Mouse (Mus musculus) gastrocnemius, postnatal 10 days (tissue): Measurements from ENCODE around the gene Trim63. TPM values are rescaled to one million over a fixed set of nuclear protein-coding genes. Genes with fewer than 3 reads are reported as not detected.

ENCODE experiments used
- DNase-seq: peaks from one replicate; pipeline ENCODE4 v3.0.0; 2021; ENCODE audit warnings: mixed read lengths
- total RNA-seq, 2 experiments: library from RNA; stranded (reverse); gene quantifications; 2 replicates each; pipeline ENCODE4 v1.2.3; 2021

Trim63 gene
- total RNA-seq, 2 experiments from 2014 or later, result 78.5 to 107 TPM

DNA sequence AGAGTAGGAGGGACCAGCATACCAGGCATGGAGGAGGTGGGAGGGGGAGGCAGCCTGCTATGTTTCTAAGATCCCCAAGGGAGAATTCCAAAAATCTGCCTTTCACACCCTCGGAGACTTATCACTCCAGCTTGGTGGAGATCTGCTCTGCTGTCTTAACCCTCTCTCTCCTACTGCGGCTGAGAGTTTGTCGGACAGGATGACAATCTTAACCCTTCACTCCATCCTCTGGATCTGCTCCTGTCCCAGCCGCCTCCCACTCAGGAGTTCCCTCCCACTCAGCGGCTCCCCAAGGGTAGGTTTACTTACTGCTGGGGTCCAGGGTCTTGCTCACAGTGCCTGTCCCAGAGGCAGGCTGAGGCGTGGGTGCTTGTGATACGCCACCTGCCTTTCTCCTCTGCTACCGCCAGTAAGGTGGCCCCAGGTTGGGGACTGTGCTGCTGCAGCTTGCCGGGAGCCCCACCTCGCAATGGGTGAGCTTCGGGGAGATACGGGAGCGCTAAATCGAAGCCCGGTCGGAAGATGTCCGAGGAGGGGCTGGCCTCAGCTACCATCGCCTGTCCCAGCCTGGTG, 55.8 kb downstream of the Trim63 start:
- no peak for DNase-seq

GRCm38 (mm10) chr4:134371316-134371855, 56.5 kb downstream of the Trim63 start:
- peak; percentile 30 for DNase-seq

- DNase-seq, result peak; percentile 82
These were observed 57.4 kb downstream of the Trim63 start for GRCm38 (mm10) chr4:134372294-134372747.

GRCm38 (mm10) chr4:134373295-134373694, 58.4 kb downstream of the Trim63 start:
- DNase-seq, result no peak

DNA sequence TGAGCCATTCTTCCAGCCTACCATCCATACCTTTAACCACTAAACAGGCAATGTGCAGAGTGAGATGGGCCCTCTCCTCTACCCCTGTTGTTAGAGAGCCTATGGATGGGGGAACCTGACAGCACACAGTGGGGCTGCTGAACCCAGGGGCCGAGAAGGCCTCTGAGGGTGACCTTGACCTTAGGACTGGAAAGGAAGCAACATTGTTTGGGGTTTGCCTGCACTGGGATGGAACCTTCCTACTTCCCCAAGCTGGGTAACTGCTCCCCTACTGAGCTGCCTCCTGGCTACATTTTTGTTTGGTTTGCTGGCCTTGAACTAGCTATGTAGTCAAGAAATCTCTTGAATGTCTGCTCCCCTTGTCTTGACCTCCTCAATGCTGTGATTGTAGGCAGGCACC, 59.4 kb downstream of the Trim63 start:
- no peak for DNase-seq

- DNase-seq, result no peak
These were observed 63.2 kb downstream of the Trim63 start for GRCm38 (mm10) chr4:134378089-134378615.

Other genes with a start within 250 kb of the Trim63 start
- gene Cd52, start 220.0 kb upstream of the Trim63 start, total RNA-seq, result 1 to 10 TPM in 1 of 2 experiments, under 1 TPM in 1; 0.70 to 2.1 TPM
- 1 to 10 TPM in 1 of 2 experiments, under 1 TPM in 1; 0.73 to 1.7 TPM for gene Ubxn11, start 212.6 kb upstream of the Trim63 start, total RNA-seq
- gene Sh3bgrl3, start 186.3 kb upstream of the Trim63 start, total RNA-seq, result 10 to 100 TPM; 44.9 to 59.6 TPM
- gene Cep85, start 128.0 kb upstream of the Trim63 start, total RNA-seq, result 10 to 100 TPM; 50.5 to 55.0 TPM
- gene Gm7534, start 112.1 kb upstream of the Trim63 start, total RNA-seq, result not detected
- 1 to 10 TPM in 1 of 2 experiments, not detected in 1; 1.1 TPM for gene Catsper4, start 87.7 kb upstream of the Trim63 start, total RNA-seq
- 1 to 10 TPM; 3.3 to 5.2 TPM for gene Cnksr1, start 76.7 kb upstream of the Trim63 start, total RNA-seq
- gene E130218I03Rik, start 71.5 kb upstream of the Trim63 start, total RNA-seq, result not detected
- 1 to 10 TPM; 3.4 to 4.3 TPM for gene Zfp593, start 69.5 kb upstream of the Trim63 start, total RNA-seq
- not detected for gene Gm30191, start 68.2 kb upstream of the Trim63 start, total RNA-seq
- 1 to 10 TPM; 5.1 to 6.0 TPM for gene Grrp1, start 61.0 kb upstream of the Trim63 start, total RNA-seq
- gene Pdik1l, start 27.2 kb upstream of the Trim63 start, total RNA-seq, result 1 to 10 TPM; 5.8 to 8.4 TPM
- gene Slc30a2, start 28.1 kb downstream of the Trim63 start, total RNA-seq, result under 1 TPM; 0.29 to 0.66 TPM
- 10 to 100 TPM; 24.7 to 27.4 TPM for gene Extl1, start 68.7 kb downstream of the Trim63 start, total RNA-seq
- 1 to 10 TPM; 2.4 to 2.9 TPM for gene Pafah2, start 81.2 kb downstream of the Trim63 start, total RNA-seq
- 10 to 100 TPM; 71.2 to 74.5 TPM for gene Stmn1, start 153.2 kb downstream of the Trim63 start, total RNA-seq
- gene Paqr7, start 181.6 kb downstream of the Trim63 start, total RNA-seq, result 1 to 10 TPM; 6.5 to 6.8 TPM
- 1 to 10 TPM in 1 of 2 experiments, under 1 TPM in 1; 0.99 to 1.2 TPM for gene Aunip, start 195.9 kb downstream of the Trim63 start, total RNA-seq
- gene Mtfr1l, start 220.3 kb downstream of the Trim63 start, total RNA-seq, result 100 to 1,000 TPM; 113 to 129 TPM
- 10 to 100 TPM; 22.3 to 28.7 TPM for gene Selenon, start 237.0 kb downstream of the Trim63 start, total RNA-seq